Mouse (Mus musculus): ENCODE data around the gene Sept9.

DNA sequence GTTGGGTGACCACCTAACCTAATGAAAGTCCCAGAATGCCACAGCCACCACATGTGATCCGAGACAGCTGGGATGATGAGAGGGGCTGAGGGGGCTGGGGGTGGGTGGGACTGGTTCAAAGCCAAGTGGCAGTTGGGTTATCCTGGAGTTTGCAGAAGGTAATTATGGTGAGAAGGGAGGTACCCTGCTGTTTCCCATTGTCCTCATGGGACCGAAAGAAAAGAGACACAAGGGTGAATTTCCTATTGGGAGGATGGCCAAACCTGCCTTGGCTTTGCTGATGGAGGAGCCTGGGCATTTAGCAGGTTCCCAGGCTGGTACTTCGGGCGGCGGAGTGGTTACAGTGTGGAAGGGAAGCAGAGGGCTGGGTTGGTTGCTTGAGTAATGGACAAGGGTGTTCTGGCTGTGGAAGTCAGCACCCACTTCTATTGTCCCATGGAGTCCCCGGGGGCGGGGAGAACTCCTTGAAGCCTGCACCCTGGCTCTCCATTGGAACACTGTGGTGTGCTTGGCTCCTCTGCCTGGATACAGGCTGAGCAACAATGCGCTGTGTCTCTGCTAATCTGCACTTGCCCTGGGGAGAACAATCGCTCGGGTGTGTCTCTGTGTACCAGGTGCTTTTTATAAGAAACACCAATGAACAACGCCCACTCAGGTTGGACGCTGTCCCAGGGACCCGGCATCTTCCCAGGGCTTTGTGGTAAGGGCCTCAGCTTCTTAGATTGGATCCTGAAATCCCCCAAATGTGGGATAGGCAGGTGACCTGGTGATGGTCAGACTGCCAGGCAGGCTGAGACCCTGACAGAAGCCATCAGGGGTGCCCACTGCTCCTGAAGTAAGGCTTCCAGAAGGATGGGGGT lies 64.9 kb downstream of the Sept9 start:
- TF ChIP-seq CTCF (IDR thresholded peaks at IDR 0.05), result no peak
- TF ChIP-seq EP300 (IDR thresholded peaks at IDR 0.05), result no peak
